Mouse (Mus musculus): Measurements from ENCODE around the gene Lmna. TPM values are rescaled to one million over a fixed set of nuclear protein-coding genes. Genes with fewer than 3 reads are reported as not detected.

Gene Lmna
- polyA plus RNA-seq, 1 experiment from 2014 or later, result 155 TPM

DNA sequence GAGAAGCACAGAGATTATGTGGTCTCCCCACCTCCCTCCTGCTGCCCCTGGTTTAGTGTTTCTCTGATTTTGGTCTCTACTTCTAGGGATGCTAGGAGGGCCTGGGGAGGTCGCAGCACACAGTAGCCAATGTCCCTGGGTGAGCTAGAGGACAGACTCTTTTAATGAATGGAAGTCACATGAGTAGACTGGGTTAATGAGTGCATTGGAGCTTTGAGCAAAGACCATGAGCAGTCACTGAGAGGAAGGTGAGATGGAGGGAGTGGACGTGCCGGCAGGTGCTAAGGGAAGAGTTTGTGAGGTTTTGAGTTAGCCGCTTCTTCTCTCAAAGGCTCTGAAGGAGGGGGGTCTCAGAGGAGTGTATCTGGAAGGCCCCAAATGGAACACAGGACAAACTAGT is 25.8 kb upstream of the Lmna start:
- no peak overlapping the region for H3K27ac ChIP-seq (ENCODE audit: low read depth, low read length)
- H3K9ac ChIP-seq (ENCODE audit: low read depth, low read length), result peak overlapping the region; percentile 70; the same call in 1 of the 2 replicates
- H3K36me3 ChIP-seq (ENCODE audit: control insufficient read depth, insufficient read depth, low read length), result no peaks in the 10 kb centered on the region; the same call in 1 of the 2 replicates
- H3K27me3 ChIP-seq (replicated peaks; ENCODE audit: control insufficient read depth, insufficient read depth, low read length), result no peaks in the 10 kb centered on the region
- ATAC-seq (replicated peaks; ENCODE audit: low FRiP score), result no peak
- DNase-seq (ENCODE audit: low spot score), result no peak
- no peaks in the 10 kb centered on the region for H3K9me3 ChIP-seq (ENCODE audit: control insufficient read depth, low read length)
- 65% methylated on average over 4 of the region's 4 CpGs for WGBS
- H3K4me1 ChIP-seq (replicated peaks; ENCODE audit: control insufficient read depth, insufficient read depth, low read length), result peaks cover 61% of the 10 kb centered on the region
- H3K4me2 ChIP-seq, result peak overlapping the region; percentile 93
- H3K4me3 ChIP-seq (ENCODE audit: low read depth, low read length), result peak overlapping the region; percentile 77

DNA sequence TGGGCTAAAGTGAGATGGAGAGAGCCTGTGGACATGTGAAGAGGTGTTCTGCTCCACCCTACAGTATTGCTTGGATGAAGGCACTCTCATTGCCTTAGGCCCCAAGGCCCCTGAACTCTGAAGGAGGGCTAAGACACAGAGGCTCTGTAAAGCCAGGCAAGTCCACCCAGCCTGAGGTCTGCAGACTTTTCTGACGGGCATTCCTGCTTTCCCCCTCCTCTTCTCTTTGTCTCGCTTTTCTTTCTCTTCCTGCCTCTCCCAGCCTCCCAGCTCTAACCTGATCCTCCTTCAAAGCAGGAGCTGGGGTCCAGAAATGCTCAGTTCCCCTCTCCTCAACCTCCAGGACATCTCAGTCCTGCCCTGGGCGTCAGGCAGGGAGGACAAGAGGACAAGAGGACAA is 25.2 kb upstream of the Lmna start:
- H3K27ac ChIP-seq (ENCODE audit: low read depth, low read length), result no peak overlapping the region

DNA sequence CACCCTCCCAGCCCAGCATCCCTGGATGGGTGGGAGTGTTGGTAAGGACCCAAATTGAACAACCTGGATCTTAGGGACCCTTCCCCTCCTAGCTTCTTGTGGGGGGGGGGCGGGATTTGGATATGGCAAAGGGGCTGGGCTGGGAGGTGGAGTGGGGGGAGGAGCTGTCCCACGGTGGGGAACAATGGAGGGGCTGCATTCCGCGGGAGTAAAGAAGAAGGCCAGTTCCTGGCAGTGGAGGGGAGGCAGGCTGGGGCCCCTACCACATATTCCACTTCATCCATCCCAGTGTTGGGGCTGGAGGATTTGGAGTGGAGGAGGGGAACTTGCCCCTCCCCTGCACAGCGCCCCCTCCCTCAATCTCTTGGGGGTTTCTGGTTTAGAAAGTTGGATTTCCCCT is 23.9 kb upstream of the Lmna start:
- DNase-seq (ENCODE audit: low spot score), result no peak

More for the DNA sequence above, 25.2 kb upstream of the Lmna start:
- Histone ChIP-seq H3K27me3 (replicated peaks; ENCODE audit: control insufficient read depth, insufficient read depth, low read length) (no peaks in the 10 kb centered on the region), H3K36me3 (ENCODE audit: control insufficient read depth, insufficient read depth, low read length) (no peaks in the 10 kb centered on the region; the same call in 1 of the 2 replicates), H3K4me3 (ENCODE audit: low read depth, low read length) (peak overlapping the region; percentile 77), H3K4me2 (peak overlapping the region; percentile 93), H3K4me1 (replicated peaks; ENCODE audit: control insufficient read depth, insufficient read depth, low read length) (peaks cover 64% of the 10 kb centered on the region), H3K9me3 (ENCODE audit: control insufficient read depth, low read length) (no peaks in the 10 kb centered on the region), H3K9ac (ENCODE audit: low read depth, low read length) (0 out of 2 replicates have a peak overlapping the region, but pooled peaks have one; percentile 0)
- DNase-seq (ENCODE audit: low spot score) (no peak), ATAC-seq (replicated peaks; ENCODE audit: low FRiP score) (no peak)
- WGBS, result 54% methylated on average over 3 of the region's 3 CpGs

DNA sequence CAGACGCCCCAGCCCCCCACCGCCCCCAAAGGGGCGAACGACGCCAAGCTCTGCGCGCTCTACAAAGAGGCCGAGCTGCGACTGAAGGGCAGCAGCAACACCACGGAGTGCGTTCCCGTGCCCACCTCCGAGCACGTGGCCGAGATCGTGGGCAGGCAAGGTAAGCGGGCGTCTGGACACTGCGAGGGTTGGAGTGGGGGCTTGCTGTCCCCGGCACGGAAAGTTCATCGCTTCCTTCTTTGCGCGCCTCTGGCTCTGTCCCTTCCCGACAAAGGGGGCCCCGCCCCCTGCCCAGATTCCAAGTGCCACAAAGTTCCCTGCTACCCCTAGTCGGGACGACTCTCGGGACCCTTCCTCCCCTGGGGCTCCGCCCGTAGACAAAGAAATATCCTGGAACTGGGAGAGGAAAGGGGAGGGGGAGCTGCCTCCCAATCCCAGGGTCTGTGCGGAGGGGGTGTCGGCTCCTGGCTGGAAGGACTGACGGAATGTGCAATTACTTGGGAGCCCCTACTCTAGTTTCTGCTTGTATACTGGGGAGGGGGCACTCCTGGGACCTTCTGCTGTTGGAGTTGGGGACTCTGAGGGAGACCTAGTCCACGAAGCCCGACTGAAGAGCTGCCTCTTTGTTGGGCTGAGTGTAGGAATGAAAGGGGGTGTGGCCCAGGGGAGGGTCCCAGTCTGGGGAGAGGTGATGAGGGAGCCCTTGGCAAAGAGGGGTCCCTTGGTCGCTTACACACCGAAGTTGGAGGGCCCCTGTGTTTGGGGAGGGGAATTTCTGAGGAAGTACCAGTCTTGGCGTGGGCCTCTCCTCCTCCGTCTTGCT is 23.1 kb upstream of the Lmna start:
- WGBS, result 3% methylated on average over 39 of the region's 40 CpGs
- H3K9ac ChIP-seq (ENCODE audit: low read depth, low read length), result peak overlapping the region; percentile 81
- H3K36me3 ChIP-seq (ENCODE audit: control insufficient read depth, insufficient read depth, low read length), result no peaks in the 10 kb centered on the region; the same call in 1 of the 2 replicates
- H3K27ac ChIP-seq (ENCODE audit: low read depth, low read length), result peak overlapping the region; percentile 85
- peak overlapping the region; percentile 93 for H3K4me2 ChIP-seq
- H3K4me1 ChIP-seq (replicated peaks; ENCODE audit: control insufficient read depth, insufficient read depth, low read length), result peaks cover 66% of the 10 kb centered on the region
- DNase-seq (ENCODE audit: low spot score), result no peak
- peak overlapping the region; percentile 77 for H3K4me3 ChIP-seq (ENCODE audit: low read depth, low read length)
- H3K9me3 ChIP-seq (ENCODE audit: control insufficient read depth, low read length), result no peaks in the 10 kb centered on the region
- no peak for ATAC-seq (replicated peaks; ENCODE audit: low FRiP score)
- no peaks in the 10 kb centered on the region for H3K27me3 ChIP-seq (replicated peaks; ENCODE audit: control insufficient read depth, insufficient read depth, low read length)

More for the DNA sequence above, 23.9 kb upstream of the Lmna start:
- ATAC-seq (replicated peaks; ENCODE audit: low FRiP score), result no peak
- Histone ChIP-seq H3K27ac (ENCODE audit: low read depth, low read length) (peak overlapping the region; percentile 85; the same call in 1 of the 2 replicates), H3K9me3 (ENCODE audit: control insufficient read depth, low read length) (no peaks in the 10 kb centered on the region), H3K36me3 (ENCODE audit: control insufficient read depth, insufficient read depth, low read length) (no peaks in the 10 kb centered on the region; the same call in 1 of the 2 replicates), H3K27me3 (replicated peaks; ENCODE audit: control insufficient read depth, insufficient read depth, low read length) (no peaks in the 10 kb centered on the region), H3K9ac (ENCODE audit: low read depth, low read length) (peak overlapping the region; percentile 81), H3K4me1 (replicated peaks; ENCODE audit: control insufficient read depth, insufficient read depth, low read length) (peaks cover 68% of the 10 kb centered on the region), H3K4me2 (peak overlapping the region; percentile 93), H3K4me3 (ENCODE audit: low read depth, low read length) (peak overlapping the region; percentile 77)
- WGBS, result 11% methylated on average over 5 of the region's 5 CpGs

DNA sequence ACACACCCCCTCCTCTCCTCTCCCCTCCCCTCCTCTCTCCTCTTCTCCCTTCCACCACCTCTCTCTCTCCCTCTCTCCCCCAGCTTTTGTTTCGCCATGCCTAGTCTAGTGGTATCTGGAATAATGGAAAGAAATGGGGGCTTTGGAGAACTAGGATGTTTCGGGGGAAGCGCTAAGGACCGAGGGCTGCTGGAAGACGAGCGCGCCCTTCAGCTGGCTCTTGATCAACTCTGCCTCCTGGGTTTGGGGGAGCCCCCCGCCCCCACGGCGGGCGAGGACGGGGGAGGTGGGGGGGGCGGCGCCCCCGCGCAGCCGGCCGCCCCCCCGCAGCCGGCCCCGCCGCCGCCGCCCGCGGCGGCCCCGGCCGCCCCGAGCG is 22.5 kb upstream of the Lmna start, which contains the start of gene Mex3a:
Gene Mex3a, plus strand, starts transcription at position 97 of the 376 bp plus-strand sequence.
- DNase-seq (ENCODE audit: low spot score) (no peak), ATAC-seq (replicated peaks; ENCODE audit: low FRiP score) (no peak)
- WGBS, result under 1% methylated on average over 19 of the region's 31 CpGs
- Histone ChIP-seq H3K36me3 (ENCODE audit: control insufficient read depth, insufficient read depth, low read length) (no peaks in the 10 kb centered on the region), H3K9ac (ENCODE audit: low read depth, low read length) (peak within 1 kb of the TSS; percentile 81), H3K4me1 (replicated peaks; ENCODE audit: control insufficient read depth, insufficient read depth, low read length) (peaks cover 70% of the 10 kb centered on the region), H3K27ac (ENCODE audit: low read depth, low read length) (peak within 1 kb of the TSS; percentile 85), H3K9me3 (ENCODE audit: control insufficient read depth, low read length) (no peaks in the 10 kb centered on the region), H3K4me2 (peak within 1 kb of the TSS; percentile 93), H3K4me3 (ENCODE audit: low read depth, low read length) (peak within 1 kb of the TSS; percentile 77), H3K27me3 (replicated peaks; ENCODE audit: control insufficient read depth, insufficient read depth, low read length) (no peaks in the 10 kb centered on the region)

DNA sequence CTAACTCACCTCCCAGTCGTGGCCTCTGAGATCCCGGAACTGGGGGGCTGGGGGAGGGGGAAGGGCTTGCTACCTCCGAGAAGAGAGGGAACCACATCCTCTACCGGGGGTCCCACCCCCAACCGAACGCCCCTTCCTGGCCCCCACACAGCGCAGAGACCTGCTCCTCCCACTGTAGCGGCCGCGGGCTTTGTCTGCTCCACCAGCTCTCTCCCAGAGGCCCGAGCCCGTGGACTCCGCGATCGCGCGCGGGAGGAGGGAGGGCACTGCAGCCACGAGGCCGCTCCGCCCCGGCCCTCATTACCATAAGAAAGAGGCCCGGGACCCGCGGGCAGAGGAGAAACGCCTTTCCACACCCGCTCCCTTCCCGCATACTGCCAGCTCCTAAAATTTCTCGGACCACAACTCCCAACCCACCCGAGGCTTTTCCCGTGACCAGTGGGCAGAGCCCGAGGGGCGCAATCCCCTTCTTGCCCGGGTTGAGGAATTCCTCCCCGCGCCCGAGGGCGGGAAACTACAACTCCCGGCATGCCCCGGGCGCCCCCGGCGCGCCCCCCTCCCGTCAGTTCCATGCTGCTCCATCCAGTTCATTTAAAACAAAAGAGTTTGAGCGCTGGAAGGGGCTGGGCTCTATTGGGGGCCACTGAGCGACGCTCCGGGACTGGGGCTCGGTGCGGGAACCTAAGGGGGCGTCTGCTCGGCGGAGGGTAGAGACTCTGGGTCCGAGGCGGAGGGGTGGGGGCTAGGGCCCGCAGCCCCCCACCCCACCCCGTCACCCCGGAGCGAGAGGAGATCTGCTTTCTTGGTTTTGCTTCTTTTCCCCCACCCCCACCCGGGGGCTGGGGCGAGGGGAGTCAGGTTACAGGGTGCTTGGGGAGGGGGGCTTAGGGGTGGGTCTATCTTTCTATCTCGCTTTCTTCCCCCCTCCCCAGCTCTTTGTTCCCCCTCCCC is 21.9 kb upstream of the Lmna start:
- Histone ChIP-seq H3K27me3 (replicated peaks; ENCODE audit: control insufficient read depth, insufficient read depth, low read length) (no peaks in the 10 kb centered on the region), H3K4me1 (replicated peaks; ENCODE audit: control insufficient read depth, insufficient read depth, low read length) (peaks cover 65% of the 10 kb centered on the region), H3K4me2 (peak overlapping the region; percentile 93), H3K9me3 (ENCODE audit: control insufficient read depth, low read length) (no peaks in the 10 kb centered on the region), H3K36me3 (ENCODE audit: control insufficient read depth, insufficient read depth, low read length) (no peaks in the 10 kb centered on the region), H3K9ac (ENCODE audit: low read depth, low read length) (peak overlapping the region; percentile 81), H3K4me3 (ENCODE audit: low read depth, low read length) (peak overlapping the region; percentile 77), H3K27ac (ENCODE audit: low read depth, low read length) (peak overlapping the region; percentile 85)
- DNase-seq (ENCODE audit: low spot score) (peak; percentile 94), ATAC-seq (replicated peaks; ENCODE audit: low FRiP score) (peak; percentile 71)
- under 1% methylated on average over 53 of the region's 63 CpGs for WGBS

DNA sequence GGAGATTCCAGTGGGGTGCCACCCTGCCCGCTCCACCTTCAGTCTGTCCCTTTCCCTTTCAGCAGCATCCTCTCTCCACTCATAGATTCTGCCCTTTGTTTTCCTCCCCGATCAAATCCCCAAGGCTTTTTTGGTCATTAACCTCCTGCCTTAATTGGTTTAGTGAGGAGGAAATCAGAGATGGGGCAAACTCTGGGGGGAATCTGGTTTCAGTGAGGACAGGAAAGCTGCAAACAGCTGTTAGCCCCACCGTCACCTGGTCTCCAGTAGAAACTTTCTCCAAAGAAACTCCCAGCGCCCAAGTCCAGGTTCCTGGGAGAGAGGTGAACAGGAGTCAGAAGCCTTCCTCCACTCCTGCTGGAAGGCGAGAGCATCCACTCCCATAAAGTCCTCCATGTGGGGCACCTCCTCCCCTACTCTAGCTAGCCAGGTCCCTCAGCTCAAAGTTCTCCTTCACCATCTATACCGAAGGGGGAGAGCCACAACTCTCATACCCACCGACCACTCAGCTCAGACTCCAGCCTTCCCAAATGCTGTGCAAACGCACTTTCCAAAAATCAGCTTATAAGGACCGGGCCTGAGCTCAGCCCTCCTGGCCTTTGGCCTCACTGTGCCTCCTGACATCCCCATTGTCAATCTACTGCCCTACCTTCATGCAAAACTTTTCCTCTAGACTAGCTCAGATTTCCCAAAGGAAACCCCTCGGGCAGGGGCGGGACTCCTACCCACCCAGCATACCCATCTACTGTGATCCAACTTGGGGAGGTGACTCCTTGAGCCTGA is 20.5 kb upstream of the Lmna start:
- Histone ChIP-seq H3K27ac (ENCODE audit: low read depth, low read length) (peak overlapping the region; percentile 85; the same call in 1 of the 2 replicates), H3K9me3 (ENCODE audit: control insufficient read depth, low read length) (no peaks in the 10 kb centered on the region), H3K4me3 (ENCODE audit: low read depth, low read length) (peak overlapping the region; percentile 77), H3K4me1 (replicated peaks; ENCODE audit: control insufficient read depth, insufficient read depth, low read length) (peaks cover 51% of the 10 kb centered on the region), H3K9ac (ENCODE audit: low read depth, low read length) (peak overlapping the region; percentile 81), H3K27me3 (replicated peaks; ENCODE audit: control insufficient read depth, insufficient read depth, low read length) (no peaks in the 10 kb centered on the region), H3K4me2 (peak overlapping the region; percentile 93), H3K36me3 (ENCODE audit: control insufficient read depth, insufficient read depth, low read length) (no peaks in the 10 kb centered on the region)
- no peak for ATAC-seq (replicated peaks; ENCODE audit: low FRiP score)
- DNase-seq (ENCODE audit: low spot score), result no peak
- WGBS, result 33% methylated on average over 11 of the region's 11 CpGs
